Mouse (Mus musculus) embryonic facial prominence, embryonic 11.5 days (tissue): ENCODE data around the gene Jag2. TPM values are rescaled to one million over a fixed set of nuclear protein-coding genes. Genes with fewer than 3 reads are reported as not detected.

ENCODE experiments used
- ATAC-seq: fragments of 200-750 bp; cut with Nextera tagmentation; replicated peaks from 2 replicates; pipeline ENCODE4 v1.8.0; 2017; ENCODE audit warnings: low read depth; ENCODE audit not compliant: insufficient number of reproducible peaks, low FRiP score, low TSS enrichment
- DNase-seq: peaks from one replicate; pipeline ENCODE4 v3.0.0-alpha.2; 2015; ENCODE audit warnings: low spot score
- H3K27ac ChIP-seq: fragments of 300-500 bp; sonication (generic); replicated peaks from 2 replicates; pipeline ENCODE4 v1.5.1; 2014; ENCODE audit warnings: mild to moderate bottlenecking, low read depth, low read length, control low read depth
- H3K27me3 ChIP-seq: fragments of 300-500 bp; sonication (generic); 2 replicates; pipeline ENCODE4 v1.6.1; 2014; ENCODE audit warnings: mild to moderate bottlenecking, low read length, moderate library complexity, mixed read lengths; ENCODE audit not compliant: control insufficient read depth, insufficient read depth
- H3K36me3 ChIP-seq: fragments of 300-500 bp; sonication (generic); replicated peaks from 2 replicates; pipeline ENCODE4 v1.6.1; 2014; ENCODE audit warnings: low read depth, mild to moderate bottlenecking, low read length, moderate library complexity, mixed read lengths; ENCODE audit not compliant: control insufficient read depth, insufficient read depth
- H3K4me1 ChIP-seq: fragments of 300-500 bp; sonication (generic); 2 replicates; pipeline ENCODE4 v1.6.1; 2014; ENCODE audit warnings: low read length, mixed read lengths; ENCODE audit not compliant: control insufficient read depth, insufficient read depth
- H3K4me2 ChIP-seq: fragments of 300-500 bp; sonication (generic); 2 replicates; pipeline ENCODE4 v1.6.1; 2014; ENCODE audit warnings: low read depth, mild to moderate bottlenecking, control low read depth, low read length, moderate library complexity
- H3K4me3 ChIP-seq: fragments of 300-500 bp; sonication (generic); 2 replicates; pipeline ENCODE4 v1.5.1; 2014; ENCODE audit warnings: low read depth, low read length, control low read depth
- H3K9ac ChIP-seq: fragments of 300-500 bp; sonication (generic); replicated peaks from 2 replicates; pipeline ENCODE4 v1.6.1; 2014; ENCODE audit warnings: mild to moderate bottlenecking, control low read depth, low read length
- H3K9me3 ChIP-seq: fragments of 300-500 bp; sonication (generic); replicated peaks from 2 replicates; pipeline ENCODE4 v1.6.1; 2016; ENCODE audit warnings: mild to moderate bottlenecking, low read length, inconsistent platforms, mixed read lengths; ENCODE audit not compliant: control insufficient read depth
- WGBS: fragments of 180-500 bp; shearing (Covaris S2); extraction: QIAGEN DNeasy Blood & Tissue Kit; methylation state at CpG from one replicate; pipeline ENCODE4 v1.1.7; 2014; 5-methylcytosine and 5-hydroxymethylcytosine counted together
- polyA plus RNA-seq: library from polyadenylated mRNA; unstranded; fragments of >200 nt; fragmentation: Nextera tagmentation; extraction: Ambion mirVana; gene quantifications from 2 replicates; pipeline ENCODE4 v1.2.1, GENCODE M21; 2014

The Jag2 gene
- polyA plus RNA-seq, 1 experiment from 2014 or later: 3.5 TPM

GRCm38 (mm10) chr12:112876332-112877072 is 53.1 kb downstream of the Jag2 start:
- no peak overlapping the region for H3K27ac ChIP-seq
- H3K9me3 ChIP-seq: no peaks in the 10 kb centered on the region
- peaks cover 52% of the 10 kb centered on the region for H3K27me3 ChIP-seq
- DNase-seq (peak; percentile 52), ATAC-seq (no peak)
- H3K4me2 ChIP-seq: peak overlapping the region; percentile 81
- WGBS: 6% methylated on average over 28 of the region's 28 CpGs
- H3K4me1 ChIP-seq: peaks cover 6% of the 10 kb centered on the region; the same call in 1 of the 2 replicates
- no peak overlapping the region for H3K9ac ChIP-seq
- no peaks in the 10 kb centered on the region for H3K36me3 ChIP-seq
- 0 out of 2 replicates have a peak overlapping the region, but pooled peaks have one; percentile 1 for H3K4me3 ChIP-seq

- H3K9me3 ChIP-seq: no peaks in the 10 kb centered on the region
- peaks cover 6% of the 10 kb centered on the region; the same call in 1 of the 2 replicates for H3K4me1 ChIP-seq
- DNase-seq (peak; percentile 95), ATAC-seq (peak; percentile 30)
- WGBS: 25% methylated on average over 16 of the region's 16 CpGs
- peaks cover 52% of the 10 kb centered on the region for H3K27me3 ChIP-seq
- H3K4me3 ChIP-seq: no peak overlapping the region
- H3K36me3 ChIP-seq: no peaks in the 10 kb centered on the region
- no peak overlapping the region for H3K4me2 ChIP-seq
- H3K9ac ChIP-seq: no peak overlapping the region
- H3K27ac ChIP-seq: no peak overlapping the region
Measured at GRCm38 (mm10) chr12:112875225-112876013, 54.2 kb downstream of the Jag2 start.

- no peak for ATAC-seq
- 9% methylated on average over 22 of the region's 22 CpGs for WGBS
- no peak overlapping the region for H3K9ac ChIP-seq
- peak overlapping the region; percentile 9 for H3K4me3 ChIP-seq
- peaks cover 6% of the 10 kb centered on the region; the same call in 1 of the 2 replicates for H3K4me1 ChIP-seq
- H3K4me2 ChIP-seq: peak overlapping the region; percentile 14
- no peaks in the 10 kb centered on the region for H3K36me3 ChIP-seq
- H3K27me3 ChIP-seq: peaks cover 52% of the 10 kb centered on the region
- no peaks in the 10 kb centered on the region for H3K9me3 ChIP-seq
- DNase-seq: peak; percentile 19
- no peak overlapping the region for H3K27ac ChIP-seq
Measured at GRCm38 (mm10) chr12:112874199-112874598, 55.4 kb downstream of the Jag2 start.

DNA sequence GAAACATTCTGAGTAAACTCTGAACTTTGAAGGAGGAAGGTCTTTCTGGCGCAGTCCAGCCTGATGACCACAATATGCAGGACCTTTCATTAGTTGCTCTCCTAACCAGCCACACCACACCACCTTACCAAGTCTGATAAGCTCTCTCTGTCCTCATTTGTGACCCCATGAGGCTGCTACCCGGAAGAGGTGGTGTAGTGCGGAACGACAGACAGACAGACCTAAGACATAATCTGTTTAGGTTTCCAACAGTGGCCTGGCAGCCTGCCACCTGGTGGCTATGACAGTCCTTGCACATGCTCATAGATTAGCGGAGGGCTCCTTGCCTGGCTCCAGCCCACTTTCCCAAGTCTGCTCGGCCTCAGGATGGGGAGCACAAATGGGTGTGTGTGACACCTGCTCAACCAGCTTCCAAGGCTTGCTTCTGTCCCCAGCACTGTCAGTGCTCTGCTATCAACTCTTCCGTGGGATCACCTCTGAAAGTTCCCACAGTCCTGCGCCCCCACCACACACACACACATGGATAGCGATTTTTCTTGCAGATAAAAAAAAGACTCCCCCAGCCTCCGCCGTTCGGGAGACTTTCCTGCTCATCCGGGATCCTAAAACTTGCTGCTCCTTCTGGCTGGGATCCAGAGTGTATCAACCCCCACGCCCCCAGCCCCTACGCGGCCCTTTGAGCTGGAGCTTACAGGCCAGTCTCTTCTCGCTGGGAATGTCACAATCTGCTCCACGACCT is 56.0 kb downstream of the Jag2 start:
- peaks cover 48% of the 10 kb centered on the region for H3K27me3 ChIP-seq
- H3K4me3 ChIP-seq: peak overlapping the region; percentile 9
- H3K4me2 ChIP-seq: peak overlapping the region; percentile 14; the same call in 1 of the 2 replicates
- 22% methylated on average over 18 of the region's 18 CpGs for WGBS
- no peak overlapping the region for H3K27ac ChIP-seq
- H3K36me3 ChIP-seq: no peaks in the 10 kb centered on the region
- peaks cover 6% of the 10 kb centered on the region; the same call in 1 of the 2 replicates for H3K4me1 ChIP-seq
- ATAC-seq: no peak
- DNase-seq: peak; percentile 80
- H3K9ac ChIP-seq: 0 out of 2 replicates have a peak overlapping the region, but pooled peaks have one; percentile 25
- no peaks in the 10 kb centered on the region for H3K9me3 ChIP-seq

GRCm38 (mm10) chr12:112872991-112873390 is 56.6 kb downstream of the Jag2 start:
- ATAC-seq (no peak), DNase-seq (no peak)
- Histone ChIP-seq H3K27me3 (peaks cover 42% of the 10 kb centered on the region), H3K9ac (no peak overlapping the region), H3K27ac (no peak overlapping the region), H3K4me2 (no peak overlapping the region), H3K4me3 (no peak overlapping the region), H3K36me3 (no peaks in the 10 kb centered on the region), H3K9me3 (no peaks in the 10 kb centered on the region), H3K4me1 (peaks cover 6% of the 10 kb centered on the region; the same call in 1 of the 2 replicates)
- WGBS: 84% methylated on average over 10 of the region's 10 CpGs

DNA sequence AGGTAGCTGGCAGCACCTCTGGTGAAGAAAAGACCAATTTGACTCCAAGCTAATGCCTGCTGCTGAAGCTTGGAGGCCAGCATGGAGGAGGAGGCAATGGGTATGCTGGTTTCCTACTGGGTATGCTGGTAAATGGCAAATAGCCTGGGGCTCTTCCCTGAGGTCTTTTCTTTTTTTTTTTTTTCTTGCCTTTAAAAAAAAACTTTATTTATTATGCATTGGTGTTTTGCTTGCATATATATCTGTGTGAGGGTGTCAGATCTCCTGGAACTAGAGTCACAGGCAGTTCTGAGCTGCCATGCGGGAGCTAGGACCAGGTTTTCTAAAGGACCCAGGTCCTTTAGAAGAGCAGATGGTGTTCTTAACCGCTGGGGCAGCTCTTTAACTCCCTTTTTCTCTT is 58.3 kb downstream of the Jag2 start:
- H3K27ac ChIP-seq: no peak overlapping the region
- no peak overlapping the region for H3K9ac ChIP-seq
- no peak for DNase-seq
- ATAC-seq: no peak
- 68% methylated on average over 2 of the region's 2 CpGs for WGBS
- no peak overlapping the region for H3K4me3 ChIP-seq
- H3K4me1 ChIP-seq: 0 out of 2 replicates have a peak, but pooled peaks cover 2% of the 10 kb centered on the region
- no peaks in the 10 kb centered on the region for H3K36me3 ChIP-seq
- H3K4me2 ChIP-seq: no peak overlapping the region
- H3K9me3 ChIP-seq: no peaks in the 10 kb centered on the region
- peaks cover 25% of the 10 kb centered on the region for H3K27me3 ChIP-seq

DNA sequence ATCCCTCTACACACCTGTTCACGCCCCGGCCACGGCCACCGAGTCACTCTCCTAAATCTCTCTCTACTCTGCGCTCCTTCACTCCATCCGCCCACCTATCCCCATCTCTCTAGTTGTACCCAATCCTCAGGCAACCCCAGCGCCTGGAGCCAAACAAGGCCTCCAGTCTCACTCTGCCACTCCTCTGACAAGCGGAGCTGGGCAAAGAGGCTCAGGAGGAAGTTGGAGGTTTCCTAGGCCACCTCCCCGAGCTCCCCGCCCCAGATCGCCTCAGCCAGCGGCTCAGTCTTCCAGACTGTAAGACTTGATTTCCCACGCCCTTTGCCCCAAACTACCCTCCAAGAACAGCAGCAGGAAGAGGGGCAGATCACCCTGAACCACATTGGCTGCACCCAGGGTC is 58.8 kb downstream of the Jag2 start:
- no peak overlapping the region for H3K4me2 ChIP-seq
- peaks cover 20% of the 10 kb centered on the region for H3K27me3 ChIP-seq
- H3K27ac ChIP-seq: no peak overlapping the region
- no peaks in the 10 kb centered on the region for H3K9me3 ChIP-seq
- DNase-seq (no peak), ATAC-seq (no peak)
- H3K4me3 ChIP-seq: no peak overlapping the region
- 42% methylated on average over 13 of the region's 13 CpGs for WGBS
- H3K36me3 ChIP-seq: no peaks in the 10 kb centered on the region
- no peaks in the 10 kb centered on the region for H3K4me1 ChIP-seq
- H3K9ac ChIP-seq: no peak overlapping the region
